Mouse (Mus musculus): ENCODE data around the gene Best2.

Gene Best2

DNA sequence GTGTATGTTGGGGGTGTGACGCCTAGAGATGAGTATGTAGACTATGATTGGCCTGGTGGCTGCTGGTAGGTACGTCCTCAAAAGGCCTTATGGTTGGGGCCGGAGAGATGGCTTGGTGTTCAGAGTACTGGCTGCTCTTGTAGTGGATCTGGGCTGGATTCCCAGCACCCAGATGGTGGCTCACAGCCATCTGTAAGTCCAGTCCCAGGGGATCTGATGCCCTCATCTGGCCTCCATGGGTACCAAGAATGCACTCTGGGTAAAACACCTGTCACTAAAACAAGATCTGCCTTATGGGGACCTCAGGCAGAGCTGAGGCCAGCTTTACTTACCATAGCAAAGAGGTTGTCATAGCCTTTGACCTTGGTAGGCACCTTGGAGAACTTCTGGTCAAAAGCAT lies 9.5 kb upstream of the Best2 start:
- no peak for DNase-seq (ENCODE audit: low read depth, low spot score)

DNA sequence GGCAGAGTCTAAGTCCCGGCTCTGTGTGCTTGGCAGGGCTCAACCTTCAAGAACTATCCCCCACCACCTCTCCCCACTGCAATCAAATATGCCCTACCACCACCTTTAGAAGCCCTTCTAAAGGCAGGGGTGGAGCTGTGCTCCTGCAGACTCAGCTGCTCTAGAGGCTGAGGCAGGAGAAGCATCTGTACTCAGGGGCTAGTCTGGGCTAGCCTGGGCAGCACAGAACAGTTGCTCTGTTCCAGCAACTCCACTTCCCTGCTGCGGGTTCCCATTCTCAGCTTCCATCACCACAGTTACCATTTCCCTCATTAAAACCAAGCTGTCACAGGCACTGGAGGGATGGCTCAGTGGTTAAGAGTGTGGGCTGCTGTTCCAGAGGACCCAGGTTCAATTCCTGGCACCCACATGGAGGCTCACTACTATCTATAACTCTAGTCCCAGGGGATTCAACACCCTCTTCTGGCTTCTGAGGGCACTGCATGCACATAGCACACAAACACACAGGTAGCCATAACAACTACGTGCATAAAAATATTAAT lies 7.3 kb upstream of the Best2 start:
- DNase-seq (ENCODE audit: low read depth, low spot score), result no peak

DNA sequence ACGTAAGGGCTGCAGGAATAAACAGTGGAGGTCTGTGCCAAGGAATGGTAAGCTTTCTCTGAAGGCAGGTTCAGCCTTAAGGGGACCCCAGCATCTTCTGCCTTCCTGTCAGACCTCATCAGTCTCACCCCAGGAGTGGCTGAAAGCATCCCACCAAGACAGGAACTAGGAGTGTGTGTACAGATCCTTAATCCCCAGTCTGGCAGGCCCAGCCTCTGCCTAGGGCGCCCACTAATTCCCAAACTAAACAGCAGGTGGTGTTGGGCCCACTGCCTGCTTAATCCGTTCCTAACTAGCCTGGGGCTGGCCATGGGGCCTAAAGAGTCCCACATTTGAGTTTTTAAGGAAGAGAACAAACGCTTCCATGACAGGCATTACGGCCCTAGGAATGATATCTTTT lies 2.9 kb upstream of the Best2 start:
- no peak for DNase-seq (ENCODE audit: low read depth, low spot score)

DNA sequence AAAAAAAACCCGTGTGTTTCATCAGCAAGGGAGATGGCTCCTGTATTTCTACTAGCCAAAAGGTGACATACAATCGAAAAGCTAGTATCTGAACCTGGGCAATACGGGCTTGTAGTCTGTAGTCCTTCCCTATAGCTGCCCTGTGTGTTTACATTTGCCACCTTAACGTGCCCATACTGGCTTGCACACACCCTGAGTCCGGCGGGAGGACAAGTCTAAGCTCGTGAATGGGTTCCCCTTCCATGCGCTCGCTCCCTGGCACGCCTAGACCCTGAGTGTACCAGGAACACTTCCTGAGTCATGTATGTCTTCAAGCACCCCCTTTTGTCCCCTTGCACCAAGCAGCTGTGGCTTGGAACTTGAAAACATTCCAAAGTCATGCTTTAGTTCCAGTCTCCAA lies 2.4 kb upstream of the Best2 start:
- DNase-seq (ENCODE audit: low read depth, low spot score), result no peak

DNA sequence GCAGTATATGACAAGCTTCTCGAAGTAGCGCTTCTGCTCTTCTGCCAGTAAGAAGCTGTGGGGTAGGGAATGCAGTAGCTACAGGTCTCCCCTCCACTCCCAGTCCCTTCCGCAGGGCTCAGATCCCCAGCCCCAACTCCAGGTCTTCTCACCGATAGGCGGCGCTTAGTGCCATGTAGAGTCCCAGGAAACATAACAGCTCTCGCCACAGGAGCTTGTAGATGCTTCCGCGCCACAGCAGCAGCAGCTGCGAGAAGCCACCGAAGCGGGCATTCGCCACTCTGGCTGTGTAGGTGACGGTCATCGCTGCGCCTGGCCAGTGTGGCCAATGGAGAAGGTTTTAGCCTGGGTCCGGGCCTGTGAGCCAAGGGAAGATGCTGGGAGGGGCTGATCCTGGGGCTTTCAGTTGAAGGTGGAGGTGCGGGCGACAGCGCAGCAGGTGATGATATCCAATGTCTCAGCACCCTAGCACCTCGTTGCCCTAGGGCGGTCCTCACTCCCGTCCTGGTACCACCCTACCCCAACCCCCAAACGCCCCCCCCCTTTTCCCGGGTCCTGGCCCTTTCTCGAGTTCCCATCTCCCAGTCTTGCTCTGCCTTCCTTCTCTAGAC lies 996 bp downstream of the Best2 start:
- DNase-seq (ENCODE audit: low read depth, low spot score), result peak; percentile 77

DNA sequence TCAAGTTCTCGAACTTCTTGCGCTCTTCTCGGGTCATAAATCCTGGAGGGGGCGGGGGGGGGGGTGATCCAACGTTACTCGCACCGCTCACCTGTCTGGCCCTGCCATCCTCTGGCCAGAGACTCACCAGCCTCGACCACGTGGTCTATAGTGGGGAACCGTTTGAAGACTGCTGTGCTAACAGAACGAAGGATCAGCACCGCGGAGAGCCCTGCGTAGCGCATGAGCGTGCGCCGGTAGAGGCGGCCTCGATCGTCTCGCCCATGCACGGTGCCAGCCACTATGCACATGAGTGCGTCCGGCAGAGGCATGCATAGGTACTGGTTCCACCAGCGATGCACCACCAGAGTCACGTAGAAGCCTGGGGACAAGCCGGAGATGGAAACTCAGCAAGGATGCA lies 3.1 kb downstream of the Best2 start:
- DNase-seq (ENCODE audit: low read depth, low spot score), result no peak

DNA sequence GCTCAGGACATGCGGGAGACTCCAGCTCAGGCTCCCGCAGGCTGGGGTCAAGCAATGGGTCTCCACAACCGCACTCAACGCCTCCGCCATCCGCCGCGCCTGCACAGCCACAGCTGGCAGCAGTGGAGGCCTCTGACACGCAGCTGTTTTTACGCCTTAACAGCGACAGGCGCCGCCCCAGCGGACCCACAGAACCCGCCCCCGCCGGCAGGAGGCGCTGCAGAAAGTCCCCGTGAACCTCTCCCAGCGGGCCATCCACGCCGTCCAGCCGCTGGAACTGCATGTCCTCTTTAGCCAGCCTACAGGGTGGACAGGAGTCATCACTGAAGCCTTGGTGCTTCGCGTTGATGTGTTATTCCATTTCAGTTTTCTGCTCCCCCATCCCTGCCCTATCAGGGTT lies 6.6 kb downstream of the Best2 start:
- no peak for DNase-seq (ENCODE audit: low read depth, low spot score)

DNA sequence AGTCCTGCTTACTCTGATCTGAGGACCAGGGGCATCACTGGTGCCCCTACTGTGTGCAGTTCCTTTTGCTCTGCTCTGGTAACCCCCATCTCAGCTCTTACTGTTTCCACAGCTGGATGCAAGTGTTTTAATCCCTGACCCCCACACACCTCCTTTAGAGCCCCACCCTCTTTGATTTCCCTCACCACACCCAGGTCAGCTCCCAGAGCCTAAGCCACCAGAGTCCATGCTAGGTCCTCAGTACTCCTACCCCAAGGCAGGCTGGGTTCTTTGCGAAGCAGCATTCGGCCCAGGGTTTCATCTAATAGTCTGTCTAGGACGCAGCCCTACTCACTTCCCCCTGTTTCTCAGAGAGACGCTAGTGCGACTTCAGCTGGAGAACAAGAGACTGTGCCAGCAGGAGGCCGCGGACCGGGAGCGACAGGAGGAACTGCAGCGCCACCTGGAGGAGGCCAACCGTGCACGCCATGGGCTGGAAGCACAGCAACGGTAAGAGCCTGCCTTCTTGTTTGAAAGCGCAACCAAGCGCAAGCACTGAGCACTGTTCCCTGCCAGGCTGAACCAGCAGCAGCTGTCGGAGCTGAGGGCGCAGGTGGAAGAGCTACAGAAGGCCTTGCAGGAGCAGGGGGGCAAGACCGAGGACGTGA lies 16.6 kb downstream of the Best2 start:
- peak; percentile 74 for DNase-seq (ENCODE audit: low read depth, low spot score)

DNA sequence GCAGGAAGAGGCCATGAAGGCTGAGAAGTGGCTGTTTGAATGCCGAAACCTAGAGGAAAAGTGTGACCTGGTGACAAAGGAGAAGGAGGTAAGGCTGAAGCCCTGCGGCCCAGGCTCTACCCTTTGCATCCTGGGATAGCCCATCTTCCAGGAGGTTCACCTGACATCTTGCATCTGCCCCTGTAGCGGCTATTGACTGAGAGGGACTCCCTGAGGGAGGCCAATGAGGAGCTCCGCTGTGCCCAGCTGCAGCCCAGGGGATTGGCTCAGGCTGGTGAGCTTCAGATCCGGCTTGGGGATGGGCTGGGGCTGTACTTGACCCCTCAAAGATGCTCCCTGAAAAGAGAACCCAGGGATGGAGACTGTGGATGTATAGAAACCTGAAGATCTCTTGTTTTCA lies 17.4 kb downstream of the Best2 start:
- no peak for DNase-seq (ENCODE audit: low read depth, low spot score)

DNA sequence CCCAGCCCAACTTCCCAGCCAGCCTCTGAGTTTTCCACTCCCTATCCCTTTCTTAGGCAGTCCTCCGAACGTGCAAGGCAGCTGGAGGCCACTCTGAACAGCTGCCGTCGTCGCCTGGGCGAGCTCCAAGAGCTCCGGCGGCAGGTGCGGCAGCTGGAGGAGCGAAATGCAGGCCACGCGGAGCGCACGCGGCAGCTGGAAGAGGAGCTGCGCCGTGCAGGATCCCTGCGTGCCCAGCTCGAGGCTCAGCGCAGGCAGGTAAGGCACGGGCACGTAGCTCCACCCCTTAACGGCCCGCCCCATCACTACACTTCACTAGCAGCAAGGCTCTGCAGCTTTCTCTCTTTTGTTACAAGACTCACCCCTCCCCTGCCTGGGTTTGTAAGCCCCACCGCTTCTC lies 18.7 kb downstream of the Best2 start:
- DNase-seq (ENCODE audit: low read depth, low spot score), result no peak

DNA sequence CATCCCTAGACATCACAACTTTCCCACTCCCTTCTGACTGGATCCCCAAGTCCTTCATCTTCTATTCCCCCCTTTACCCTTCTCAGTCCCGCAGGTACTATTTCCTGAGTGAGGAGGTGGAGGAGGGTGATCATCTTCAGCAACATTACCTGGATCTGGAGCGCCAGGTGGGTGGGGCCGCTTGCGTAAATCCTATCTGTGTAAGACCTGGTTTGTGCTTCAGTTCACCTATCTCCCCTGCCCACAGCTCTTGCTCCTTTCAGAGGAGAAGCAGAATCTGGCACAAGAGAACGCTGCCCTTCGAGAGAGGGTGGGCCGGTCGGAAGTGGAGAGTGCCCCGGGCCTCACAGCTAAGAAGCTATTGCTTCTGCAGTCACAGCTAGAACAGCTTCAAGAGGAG lies 20.0 kb downstream of the Best2 start:
- no peak for DNase-seq (ENCODE audit: low read depth, low spot score)

DNA sequence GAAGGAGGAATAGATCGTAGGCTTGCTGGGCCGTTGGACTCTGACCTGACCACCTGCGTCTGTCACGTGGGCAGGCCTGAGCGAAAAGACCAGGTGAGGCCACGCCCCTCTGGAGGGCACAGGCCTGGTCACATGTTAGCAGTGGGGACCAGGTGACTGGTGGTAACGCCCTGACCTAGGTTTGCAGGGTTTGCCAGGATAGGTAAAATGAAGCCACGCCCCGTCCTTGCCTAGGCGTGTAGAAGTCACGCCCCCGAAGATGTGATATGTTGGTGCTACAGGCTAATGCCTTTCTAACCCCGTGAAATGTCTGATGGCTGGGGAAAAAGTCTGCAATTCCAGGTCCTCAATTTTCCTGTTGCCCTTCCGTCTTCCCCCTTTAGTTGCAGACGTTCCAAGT lies 23.5 kb downstream of the Best2 start:
- DNase-seq (ENCODE audit: low read depth, low spot score), result no peak

DNA sequence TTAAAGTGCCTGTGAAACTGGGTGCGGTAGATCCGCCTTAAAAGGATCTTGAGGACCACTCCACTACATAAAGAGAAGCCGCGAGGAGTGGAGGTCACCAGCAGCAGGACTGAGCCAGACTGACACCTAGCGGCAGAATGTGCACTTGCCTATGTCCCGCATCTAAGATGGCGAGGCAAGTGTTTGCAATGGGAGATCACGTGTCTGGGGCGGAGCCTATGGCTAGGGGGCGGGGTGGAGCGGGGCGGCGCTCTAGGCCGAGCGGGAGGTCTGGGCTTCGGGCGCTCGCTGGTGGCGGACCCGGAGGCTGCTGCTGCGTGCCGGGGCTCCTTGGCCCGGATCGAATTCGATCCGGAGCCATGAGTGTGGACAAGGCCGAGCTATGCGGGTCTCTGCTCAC lies 24.0 kb downstream of the Best2 start, which contains the start of gene Hook2:
Gene Hook2, plus strand, starts transcription at position 255 of the 400 bp plus-strand sequence.
- peak; percentile 97 for DNase-seq (ENCODE audit: low read depth, low spot score)

DNA sequence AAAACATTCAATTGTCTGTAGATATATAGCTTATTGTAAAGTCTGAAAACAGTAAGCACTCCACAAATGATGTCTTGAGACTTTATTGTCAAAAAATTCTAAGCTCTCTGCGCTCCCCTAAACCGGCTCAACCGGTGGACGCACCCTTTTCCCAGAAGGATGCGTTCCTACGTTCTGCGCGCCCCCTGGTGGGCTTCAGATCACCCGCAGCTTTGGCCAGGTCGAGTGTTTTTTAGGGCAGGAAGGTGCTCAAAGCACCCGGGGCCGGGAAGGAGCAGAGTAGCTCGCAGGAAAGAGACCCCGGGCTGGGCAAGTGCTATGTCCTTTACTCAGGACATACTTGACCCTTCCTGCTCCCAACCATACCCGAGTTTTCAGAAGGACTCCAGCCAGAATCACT lies 24.5 kb downstream of the Best2 start:
- peak; percentile 85 for DNase-seq (ENCODE audit: low read depth, low spot score)

DNA sequence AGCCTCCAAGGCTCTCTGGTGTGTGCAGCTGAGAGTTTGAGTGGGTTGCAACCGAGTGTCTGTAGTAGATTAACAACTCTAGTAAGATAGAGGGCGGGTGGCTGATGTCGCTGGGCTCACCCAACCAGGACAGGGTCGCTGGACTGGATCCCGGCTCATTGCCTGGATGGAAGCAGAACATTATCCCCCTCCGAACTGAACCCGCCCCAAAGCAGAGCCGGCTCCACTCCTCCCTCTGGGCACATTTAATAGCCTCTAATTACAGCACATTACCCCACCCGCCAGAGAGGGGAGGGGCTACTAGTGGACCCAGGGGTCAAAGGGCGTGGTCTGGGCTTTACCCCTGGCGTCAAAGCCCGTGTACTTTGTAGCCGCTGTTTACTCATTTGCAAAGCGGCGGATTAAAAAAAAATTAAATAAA lies 25.0 kb downstream of the Best2 start:
- DNase-seq (ENCODE audit: low read depth, low spot score), result no peak

DNA sequence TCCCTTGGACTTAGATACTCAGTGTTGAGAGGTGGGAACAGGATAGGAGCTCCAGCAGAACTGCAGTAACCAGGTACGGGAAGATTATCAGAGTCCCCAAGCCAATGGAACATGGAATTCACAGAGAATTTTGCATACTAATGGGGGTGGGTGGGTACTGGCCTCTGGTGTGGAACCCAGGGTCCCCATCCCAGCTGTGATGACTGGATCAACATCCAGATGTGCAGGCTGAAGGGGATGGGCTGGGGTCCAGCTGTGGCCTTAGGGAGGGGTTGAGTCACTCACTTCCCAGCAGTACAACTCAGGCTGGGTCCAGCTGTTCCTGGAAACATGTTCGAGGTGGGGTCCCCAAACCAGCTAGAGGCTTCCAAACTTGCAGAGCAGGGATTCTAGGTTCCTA lies 26.4 kb downstream of the Best2 start:
- no peak for DNase-seq (ENCODE audit: low read depth, low spot score)

DNA sequence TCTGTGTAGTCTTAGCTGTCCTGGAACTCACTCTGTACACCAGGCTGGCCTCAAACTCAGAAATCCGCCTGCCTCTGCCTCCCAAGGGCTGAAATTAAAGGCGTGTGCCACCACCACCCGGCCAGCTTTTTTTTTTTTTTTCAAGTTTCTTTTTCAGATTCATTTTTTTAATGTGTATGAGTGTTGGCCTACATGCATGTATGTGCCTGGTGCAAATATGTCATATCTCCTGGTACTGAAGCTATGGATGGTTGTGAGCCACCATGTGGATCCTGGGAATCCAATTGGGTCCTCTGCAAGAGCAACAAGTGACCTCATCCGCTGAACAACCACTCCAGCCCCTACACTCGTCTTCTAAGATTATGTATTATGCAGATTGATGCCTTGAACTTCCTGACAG lies 26.9 kb downstream of the Best2 start:
- no peak for DNase-seq (ENCODE audit: low read depth, low spot score)

DNA sequence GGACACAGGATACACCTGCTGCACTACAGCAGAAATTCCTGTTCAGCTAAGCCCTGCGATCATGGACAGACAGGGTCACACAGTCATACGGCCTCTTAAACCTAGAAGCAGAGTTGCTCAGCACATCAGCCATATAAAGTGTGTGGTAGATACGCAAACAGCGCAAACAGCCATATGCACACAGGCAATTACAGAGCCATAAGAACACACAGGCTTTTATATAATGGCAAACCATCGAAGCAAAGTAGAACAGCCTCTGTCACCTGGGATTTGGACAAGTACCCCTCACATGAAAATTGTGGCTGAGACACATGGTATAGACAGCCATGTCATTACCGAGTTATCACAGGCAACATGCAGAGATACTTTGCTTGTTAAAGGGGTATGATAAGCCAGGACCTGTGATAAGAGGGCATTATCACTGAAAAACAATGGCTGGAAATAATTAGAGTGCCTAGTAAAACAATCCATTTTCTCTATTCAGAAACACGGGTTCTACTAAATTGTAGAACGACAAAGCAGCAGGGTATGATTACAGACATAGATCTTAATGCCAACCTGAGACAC lies 27.9 kb downstream of the Best2 start:
- DNase-seq (ENCODE audit: low read depth, low spot score), result no peak

DNA sequence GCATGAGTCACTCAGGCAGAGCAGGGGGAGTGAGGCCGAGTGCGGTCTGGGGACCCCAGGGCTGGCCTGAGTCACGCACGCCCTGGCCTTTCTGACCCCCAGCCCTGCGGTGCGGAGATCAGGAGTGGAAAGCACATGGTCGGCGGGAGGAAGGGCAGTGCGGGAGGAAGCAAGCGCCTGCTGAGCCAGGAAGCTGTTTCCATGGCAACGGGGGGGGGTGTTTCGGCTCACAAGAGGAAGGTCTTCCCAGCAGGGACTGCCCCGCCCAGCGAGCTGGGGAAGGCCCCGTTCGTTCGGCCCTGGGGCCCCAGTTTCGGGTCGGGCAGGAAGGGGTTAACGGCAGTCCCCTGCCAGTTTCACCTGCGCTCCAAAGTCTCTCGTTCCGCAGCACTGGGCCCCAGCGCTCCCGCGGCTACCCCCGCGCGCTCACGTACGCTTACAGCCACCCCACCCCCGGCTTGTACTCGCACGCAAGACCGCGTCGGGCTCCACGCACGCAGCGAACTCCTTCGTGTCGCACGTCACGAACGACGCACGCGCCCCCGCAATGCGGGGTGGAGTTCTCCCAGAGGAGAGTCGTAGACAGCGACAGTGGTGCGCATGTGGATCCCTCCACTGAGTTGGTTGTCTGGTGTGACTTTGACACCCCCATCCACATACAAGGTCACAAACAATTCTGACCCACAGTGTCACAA lies 28.5 kb downstream of the Best2 start:
- peak; percentile 74 for DNase-seq (ENCODE audit: low read depth, low spot score)

DNA sequence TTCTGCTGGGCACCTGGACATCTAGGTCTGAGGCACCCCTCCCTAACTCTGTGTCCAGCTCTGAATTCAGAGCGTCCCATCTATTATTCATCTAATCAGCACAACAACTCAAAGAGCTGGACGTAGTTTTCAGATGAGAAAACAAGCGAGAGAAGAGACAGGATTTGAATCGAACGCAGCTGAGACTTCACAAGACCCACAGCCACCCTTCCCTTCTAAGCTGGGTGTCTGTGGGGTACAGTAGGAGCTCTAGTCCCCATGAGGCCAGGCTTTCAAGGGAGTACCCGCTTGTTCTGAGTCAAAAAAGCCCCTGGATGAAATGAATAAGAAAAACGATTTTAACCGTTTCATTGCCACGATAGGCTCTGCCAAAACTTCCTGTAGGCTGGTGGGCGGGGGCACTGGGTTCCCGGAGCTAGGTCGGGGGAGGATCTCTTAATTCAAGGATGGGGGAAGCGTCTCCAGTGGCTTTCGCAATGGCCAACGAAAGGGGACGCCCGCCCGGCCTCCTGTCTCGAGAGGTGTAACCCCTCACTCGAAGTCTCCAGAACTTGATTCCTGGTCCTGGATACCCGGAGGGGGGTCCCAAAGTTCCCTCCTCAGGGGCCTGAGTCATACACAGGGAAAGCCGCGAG lies 29.2 kb downstream of the Best2 start:
- no peak for DNase-seq (ENCODE audit: low read depth, low spot score)

DNA sequence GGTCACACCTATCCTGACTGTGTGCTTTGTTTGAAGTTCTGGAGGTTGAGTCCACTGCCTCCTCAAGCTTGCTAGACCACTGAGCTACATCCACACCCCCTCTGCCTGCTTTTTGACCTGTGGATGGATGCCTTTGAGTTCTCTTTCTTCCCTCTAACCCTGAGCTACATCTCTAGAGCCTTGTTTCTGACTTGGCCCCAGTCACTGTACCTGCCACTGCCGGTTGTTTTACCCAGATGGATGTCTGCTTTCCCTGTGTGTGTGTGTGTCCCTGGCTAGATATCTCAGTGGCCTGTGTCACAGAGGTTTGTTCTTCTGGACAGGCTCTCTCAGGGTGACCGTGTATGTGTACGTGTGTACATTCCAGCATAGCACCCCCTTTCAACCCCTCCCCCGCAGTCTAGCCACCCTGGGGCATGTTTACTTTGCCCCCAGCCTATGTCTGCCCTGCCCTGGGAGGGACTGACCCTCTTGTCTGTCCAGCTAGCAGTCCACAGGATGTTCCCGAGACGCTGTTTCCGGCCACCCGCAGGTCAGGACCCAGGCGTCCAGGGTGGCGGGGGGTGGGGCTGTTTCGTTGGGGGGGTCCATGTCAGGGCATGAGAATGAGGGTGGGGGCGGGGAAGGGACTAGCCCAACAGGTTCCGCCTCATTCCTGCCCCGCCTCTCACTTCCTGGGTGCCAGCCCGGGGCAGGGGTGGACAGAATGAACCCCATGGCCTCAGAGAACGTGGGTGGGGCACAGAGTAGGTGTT lies 29.9 kb downstream of the Best2 start:
- DNase-seq (ENCODE audit: low read depth, low spot score), result no peak
